Mouse (Mus musculus) layer of hippocampus, adult 2 months (tissue): Measurements from ENCODE around the gene Ercc6. TPM values are rescaled to one million over a fixed set of nuclear protein-coding genes. Genes with fewer than 3 reads are reported as not detected.

ENCODE experiments used
- DNase-seq, 2 experiments: peaks; one replicate each; pipeline ENCODE4 v3.0.0; 2022; ENCODE audit warnings: low spot score in 2 of 2
- H3K27ac ChIP-seq: fragments of 200-600 bp; 2 replicates; pipeline ENCODE4 v1.8.1; 2022
- H3K4me3 ChIP-seq: fragments of 200-600 bp; 2 replicates; pipeline ENCODE4 v1.8.1; 2022; ENCODE audit warnings: mild to moderate bottlenecking
- CTCF ChIP-seq: fragments of 200-600 bp; conservative IDR thresholded peaks from 2 replicates; pipeline ENCODE4 v1.8.1; 2022; ENCODE audit warnings: antibody characterized with exemption, mild to moderate bottlenecking, moderate library complexity
- total RNA-seq, 2 experiments: library from RNA; stranded (reverse); gene quantifications; 2 replicates each; pipeline ENCODE4 v1.2.3; 2021

The Ercc6 gene
- total RNA-seq, 2 experiments from 2014 or later: 24.1 to 28.7 TPM

DNA sequence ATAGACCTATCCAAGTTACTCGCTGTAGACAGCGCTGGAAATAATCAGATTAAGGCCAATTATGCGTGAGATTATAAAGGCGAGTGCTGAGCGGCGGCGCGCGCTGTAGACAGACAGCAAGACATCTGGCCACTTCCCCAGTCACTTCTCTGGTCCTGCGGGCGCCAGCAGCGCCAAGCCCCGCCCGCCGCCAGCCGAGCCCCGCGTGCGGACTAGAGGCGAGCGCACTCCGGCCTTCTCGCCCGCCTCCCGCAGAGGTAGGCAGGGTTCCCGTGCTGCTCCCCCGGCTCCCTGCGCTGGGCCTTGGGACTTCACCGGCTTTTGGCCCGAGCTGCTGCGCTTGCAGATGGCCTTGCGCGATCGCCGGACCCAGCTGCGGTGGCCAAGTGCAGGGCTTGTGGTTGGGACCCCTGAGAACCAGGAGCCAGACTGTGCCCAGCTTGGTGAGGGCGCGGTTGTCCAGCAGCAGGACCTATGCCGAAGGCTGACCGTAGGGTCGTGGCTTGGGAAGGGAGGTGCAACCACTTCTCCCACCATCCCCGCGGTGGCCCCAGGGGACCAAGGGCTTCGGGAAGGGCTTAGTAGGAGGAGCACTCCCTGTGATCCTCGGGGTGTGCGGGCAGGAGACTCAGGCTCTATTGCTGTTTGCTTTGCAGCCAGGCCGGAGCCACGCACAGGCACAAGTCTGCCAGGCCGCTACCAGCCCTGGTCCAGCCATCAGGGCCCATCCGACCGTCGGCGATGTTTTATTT is 86.1 kb downstream of the Ercc6 start, which contains the start of gene Prrxl1:
Prrxl1 (plus strand) TSS at position 118 of the 752 bp plus-strand sequence.
- no peak for TF ChIP-seq CTCF
- Histone ChIP-seq H3K4me3 (peak within 1 kb of the TSS; percentile 9; the same call in 1 of the 2 replicates), H3K27ac (no peak within 1 kb of the TSS)
- DNase-seq: no peak

DNA sequence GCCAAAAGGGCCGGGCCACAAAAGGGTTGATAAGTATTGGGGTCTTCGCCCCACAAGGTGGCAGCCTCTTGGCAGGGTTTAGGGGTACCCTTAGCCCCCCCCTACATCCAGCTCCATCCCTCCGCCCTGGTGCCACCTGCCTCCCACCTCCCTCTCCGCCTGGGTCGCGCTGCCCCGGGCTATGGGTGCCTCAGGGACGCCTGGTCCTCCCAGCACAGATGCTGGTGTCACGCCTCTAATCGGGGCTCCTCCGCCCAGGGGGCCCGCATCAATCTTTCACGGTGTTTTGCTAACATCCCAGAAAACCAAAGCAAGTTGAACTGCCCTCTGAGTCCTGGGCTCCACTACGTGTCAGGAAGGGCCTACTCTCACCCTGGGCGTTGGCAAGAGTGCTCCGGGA is 86.8 kb downstream of the Ercc6 start:
- Histone ChIP-seq H3K27ac (no peak overlapping the region), H3K4me3 (no peak overlapping the region)
- no peak for DNase-seq
- no peak for TF ChIP-seq CTCF

DNA sequence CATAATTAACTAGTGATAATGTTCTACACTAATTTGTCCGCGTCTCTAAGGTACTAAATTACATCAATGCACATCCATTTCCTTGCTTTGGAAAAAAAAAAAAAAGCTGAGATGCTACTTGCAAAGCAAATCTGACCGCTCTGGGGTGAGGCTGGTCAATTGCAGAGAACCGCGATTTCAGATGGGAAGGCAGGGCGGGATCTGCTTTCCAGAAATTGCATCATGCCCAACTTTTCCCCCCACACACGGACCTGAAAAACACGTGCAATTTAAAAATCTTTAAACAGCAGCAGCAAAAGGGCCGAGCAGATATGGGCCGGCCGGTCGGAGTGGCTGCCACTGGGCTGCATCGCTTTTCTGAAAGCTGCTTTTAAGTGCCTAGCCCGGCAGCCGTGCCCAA is 92.2 kb downstream of the Ercc6 start:
- H3K27ac ChIP-seq: no peak overlapping the region
- no peak overlapping the region for H3K4me3 ChIP-seq
- DNase-seq: no peak
- TF ChIP-seq CTCF: no peak

DNA sequence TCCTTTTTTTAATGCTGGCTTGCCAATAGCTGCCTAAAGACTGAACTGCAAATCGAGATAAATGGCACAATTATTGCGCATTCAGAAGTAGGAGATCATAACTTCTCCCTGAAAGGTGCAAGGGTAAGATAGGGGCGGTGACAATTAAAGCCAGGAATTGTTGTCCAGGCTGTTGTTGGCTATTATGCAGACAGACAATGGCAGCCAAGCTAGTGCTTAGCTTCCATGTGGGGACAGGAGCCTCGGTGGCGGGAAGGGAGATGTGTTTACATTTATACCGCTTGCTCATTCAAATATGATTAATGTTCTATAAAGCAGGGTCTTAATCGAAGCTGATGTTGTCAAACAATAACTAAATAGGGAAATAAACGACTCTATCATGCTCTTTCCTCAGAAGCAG is 93.0 kb downstream of the Ercc6 start:
- no peak overlapping the region for H3K4me3 ChIP-seq
- no peak for DNase-seq
- TF ChIP-seq CTCF: no peak
- no peak overlapping the region for H3K27ac ChIP-seq

DNA sequence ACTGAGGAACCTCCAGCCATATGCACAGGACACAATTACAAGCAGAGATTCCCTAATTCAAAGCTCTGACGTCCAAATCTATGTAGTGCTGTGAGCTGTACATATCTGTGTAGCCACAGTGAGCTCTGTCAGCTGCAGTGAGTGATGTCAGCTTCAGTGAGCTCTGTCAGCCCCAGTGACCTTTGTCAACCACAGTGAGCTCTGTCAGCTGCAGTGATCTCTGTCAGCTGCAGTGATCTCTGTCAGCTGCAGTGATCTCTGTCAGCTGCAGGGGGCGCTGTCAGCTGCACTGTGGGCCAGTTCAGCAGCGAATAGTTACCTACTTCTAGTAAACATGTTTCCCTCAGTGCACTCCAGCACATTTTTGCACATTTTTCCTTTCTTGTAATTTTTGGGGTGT is 96.1 kb downstream of the Ercc6 start:
- Histone ChIP-seq H3K27ac (no peak overlapping the region), H3K4me3 (no peak overlapping the region)
- peak; percentile 89 for TF ChIP-seq CTCF
- peak; percentile 18 to 57 for DNase-seq

DNA sequence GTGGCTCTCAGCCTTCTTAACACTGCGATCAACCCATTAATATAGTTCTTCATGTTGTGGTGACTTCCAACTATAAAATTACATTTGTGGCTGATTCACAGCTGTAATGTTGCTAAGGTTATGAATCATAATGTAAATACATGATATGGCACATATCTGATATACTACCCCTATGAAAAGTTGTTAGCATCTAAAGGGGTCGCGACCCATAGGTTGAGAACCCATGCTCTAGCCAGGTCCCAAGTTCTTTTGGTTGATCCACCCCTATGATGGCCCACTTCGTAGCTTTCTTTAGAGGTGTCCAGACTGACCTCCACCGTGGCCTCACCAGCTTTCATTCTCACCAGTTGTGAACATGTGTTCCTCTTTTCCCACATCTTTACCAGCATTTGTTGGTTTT is 103.9 kb downstream of the Ercc6 start:
- Histone ChIP-seq H3K4me3 (no peak overlapping the region), H3K27ac (no peak overlapping the region)
- no peak for TF ChIP-seq CTCF
- DNase-seq: no peak

DNA sequence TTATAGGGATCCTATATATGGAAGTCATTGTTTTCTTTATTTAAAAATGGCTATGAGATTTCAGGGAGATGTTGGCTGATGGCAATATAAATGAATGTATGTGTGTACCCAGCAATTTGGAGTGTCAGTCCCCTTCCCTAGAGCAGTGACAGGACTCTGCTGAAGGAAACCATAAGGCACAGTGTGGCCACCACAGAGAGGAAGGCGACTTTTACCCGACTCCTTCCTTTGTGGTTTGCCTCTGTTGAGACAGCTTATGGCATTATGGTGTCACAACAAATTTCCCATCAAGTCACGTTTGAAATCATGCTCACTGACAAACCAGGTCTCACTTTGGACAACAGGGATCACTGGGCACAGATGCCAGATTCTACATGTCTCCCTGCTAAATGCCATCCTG is 110.9 kb downstream of the Ercc6 start:
- no peak for DNase-seq
- TF ChIP-seq CTCF: no peak
- H3K27ac ChIP-seq: no peak overlapping the region
- no peak overlapping the region for H3K4me3 ChIP-seq

DNA sequence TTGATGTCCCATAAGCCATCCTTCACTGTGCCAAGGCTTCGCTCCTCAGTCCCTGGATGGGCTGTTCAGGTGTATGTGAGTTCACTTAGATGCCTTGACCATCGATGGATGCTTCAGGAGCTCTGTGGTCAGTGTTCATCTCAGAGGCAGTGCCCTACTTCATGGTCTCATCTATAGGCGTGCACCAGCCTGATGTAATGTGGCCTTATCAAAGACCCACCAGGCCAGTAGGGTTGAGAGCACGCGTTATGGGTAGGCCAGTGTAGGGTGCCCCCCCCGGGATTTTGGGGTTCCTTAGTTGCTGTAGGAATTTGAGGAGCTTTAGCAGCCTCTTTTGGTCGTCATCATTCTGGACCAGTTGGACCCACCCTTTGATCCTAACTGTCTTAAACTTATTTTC is 111.5 kb downstream of the Ercc6 start:
- TF ChIP-seq CTCF: no peak
- DNase-seq: no peak
- Histone ChIP-seq H3K4me3 (no peak overlapping the region), H3K27ac (no peak overlapping the region)

DNA sequence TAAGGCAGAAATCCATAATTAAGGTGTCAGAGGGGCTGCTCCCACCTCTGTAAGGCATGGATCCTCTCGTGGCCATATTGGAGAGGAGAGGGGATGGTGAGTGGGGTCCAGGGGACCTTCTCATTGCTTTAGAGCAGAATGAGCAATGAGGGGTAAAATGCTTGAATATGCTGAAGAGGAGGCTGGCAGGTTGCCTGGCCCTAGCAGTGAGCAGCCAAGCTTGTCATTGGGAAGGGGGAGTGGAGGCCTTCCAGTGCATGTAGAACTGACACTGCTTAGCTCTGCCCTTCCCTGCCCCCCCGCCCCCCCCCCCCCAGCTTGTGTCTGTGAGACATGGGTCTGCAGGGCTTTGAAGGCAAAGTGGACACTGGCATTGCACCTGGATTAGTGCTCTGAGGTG is 114.0 kb downstream of the Ercc6 start:
- no peak for DNase-seq

DNA sequence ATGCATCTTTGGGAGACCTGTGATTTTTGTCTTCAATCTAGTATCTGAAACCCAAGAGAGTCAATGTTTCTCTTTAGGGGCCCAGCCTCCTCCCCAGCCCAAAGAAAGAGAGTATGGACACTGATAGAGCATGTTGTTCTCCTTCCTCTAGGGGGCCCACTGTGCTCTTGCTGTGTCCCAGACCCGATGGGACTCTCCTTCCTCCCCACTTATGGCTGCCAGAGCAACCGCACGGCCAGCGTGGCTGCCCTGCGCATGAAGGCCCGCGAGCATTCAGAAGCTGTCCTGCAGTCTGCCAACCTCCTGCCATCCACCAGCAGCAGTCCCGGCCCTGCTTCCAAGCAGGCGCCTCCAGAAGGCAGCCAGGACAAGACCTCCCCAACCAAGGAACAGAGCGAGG is 115.3 kb downstream of the Ercc6 start:
- no peak for DNase-seq
- Histone ChIP-seq H3K27ac (no peak overlapping the region), H3K4me3 (no peak overlapping the region)
- peak; percentile 61 for TF ChIP-seq CTCF

More for the DNA sequence above, 114.0 kb downstream of the Ercc6 start:
- no peak overlapping the region for H3K4me3 ChIP-seq
- TF ChIP-seq CTCF: no peak
- H3K27ac ChIP-seq: no peak overlapping the region

Other genes with a start within 250 kb of the Ercc6 start
- gene Ogdhl, start 191.5 kb upstream of the Ercc6 start, total RNA-seq: 10 to 100 TPM; 89.9 to 96.3 TPM
- under 1 TPM in 1 of 2 experiments, not detected in 1; 0.61 TPM for gene 1700024G13Rik, start 125.1 kb upstream of the Ercc6 start, total RNA-seq
- not detected for gene Slc18a3, start 48.7 kb upstream of the Ercc6 start, total RNA-seq
- not detected for gene Chat, start 47.5 kb upstream of the Ercc6 start, total RNA-seq
- under 1 TPM in 1 of 2 experiments, not detected in 1; 0.15 TPM for gene Prrxl1, start 85.9 kb downstream of the Ercc6 start, total RNA-seq
- under 1 TPM; 0.15 to 0.17 TPM for gene 3425401B19Rik, start 171.8 kb downstream of the Ercc6 start, total RNA-seq